Mouse (Mus musculus) hindbrain, embryonic 13.5 days (tissue): ENCODE results near the gene Scai. TPM values are rescaled to one million over a fixed set of nuclear protein-coding genes. Genes with fewer than 3 reads are reported as not detected.
A peak's percentile ranks its signal among the peaks of the same experiment; 100 is the strongest.
"Not testable (repeated sequence)": the region's sequence is repeated elsewhere in the genome, so short reads cannot be mapped to it uniquely, and the experiment has no call there.

ENCODE experiments used
- ATAC-seq: fragments of 200-750 bp; cut with Nextera tagmentation; 2 replicates; pipeline ENCODE4 v1.8.0; 2017; ENCODE audit warnings: moderate TSS enrichment; ENCODE audit not compliant: low FRiP score
- H3K27ac ChIP-seq: fragments of 300-500 bp; sonication (generic); 2 replicates; pipeline ENCODE4 v1.5.1; 2015; ENCODE audit warnings: inconsistent platforms, mild to moderate bottlenecking, moderate library complexity
- H3K27me3 ChIP-seq: fragments of 300-500 bp; sonication (generic); 2 replicates; pipeline ENCODE4 v1.6.1; 2015; ENCODE audit warnings: mild to moderate bottlenecking, inconsistent platforms
- H3K36me3 ChIP-seq: fragments of 300-500 bp; sonication (generic); 2 replicates; pipeline ENCODE4 v1.6.1; 2015; ENCODE audit warnings: mild to moderate bottlenecking, inconsistent platforms
- H3K4me1 ChIP-seq: fragments of 300-500 bp; sonication (generic); replicated peaks from 2 replicates; pipeline ENCODE4 v1.6.1; 2015; ENCODE audit warnings: inconsistent platforms
- H3K4me2 ChIP-seq: fragments of 300-500 bp; sonication (generic); 2 replicates; pipeline ENCODE4 v1.6.1; 2015; ENCODE audit warnings: inconsistent platforms, mild to moderate bottlenecking, moderate library complexity
- H3K4me3 ChIP-seq: fragments of 300-500 bp; sonication (generic); 2 replicates; pipeline ENCODE4 v1.5.1; 2015; ENCODE audit warnings: mild to moderate bottlenecking, inconsistent platforms
- H3K9ac ChIP-seq: fragments of 300-500 bp; sonication (generic); 2 replicates; pipeline ENCODE4 v1.6.1; 2015; ENCODE audit warnings: mild to moderate bottlenecking, inconsistent platforms
- H3K9me3 ChIP-seq: fragments of 300-500 bp; sonication (generic); 2 replicates; pipeline ENCODE4 v1.6.1; 2016; ENCODE audit warnings: inconsistent platforms
- WGBS: fragments of 180-500 bp; shearing (Covaris S2); methylation state at CpG from one replicate; pipeline ENCODE4 v1.1.7; 2015; 5-methylcytosine and 5-hydroxymethylcytosine counted together
- polyA plus RNA-seq: library from polyadenylated mRNA; unstranded; fragments of >200 nt; fragmentation: Nextera tagmentation; extraction: Ambion mirVana; gene quantifications from 2 replicates; pipeline ENCODE4 v1.2.1, GENCODE M21; 2015

Gene Scai
- polyA plus RNA-seq, 1 experiment from 2014 or later = 21.4 TPM

GRCm38 (mm10) chr2:39121137-39121536 is 69.4 kb downstream of the Scai start:
- 96% methylated on average over 5 of the region's 5 CpGs for WGBS
- peaks cover 75% of the 10 kb centered on the region for H3K36me3 ChIP-seq

DNA sequence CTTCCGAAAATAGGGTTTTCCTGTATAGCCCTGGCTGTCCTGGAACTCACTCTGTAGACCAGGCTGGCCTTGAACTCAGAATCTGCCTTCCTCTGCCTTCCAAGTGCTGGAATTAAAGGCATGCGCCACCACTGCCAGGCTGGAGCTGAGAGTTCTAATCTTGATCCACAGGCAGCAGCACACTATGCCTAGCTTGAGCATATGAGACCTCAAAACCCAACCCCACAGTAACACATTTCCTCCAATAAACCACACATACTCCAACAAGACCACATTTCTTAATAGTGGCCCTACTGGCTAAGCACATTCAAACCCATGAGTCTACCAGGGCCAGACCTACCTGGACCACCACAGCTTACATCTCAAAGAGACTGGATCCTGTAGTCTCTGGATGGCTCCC is 74.0 kb downstream of the Scai start:
- Histone ChIP-seq H3K4me1 (no peaks in the 10 kb centered on the region), H3K9me3 (no peaks in the 10 kb centered on the region), H3K4me2 (no peak overlapping the region), H3K27me3 (no peaks in the 10 kb centered on the region), H3K9ac (no peak overlapping the region), H3K36me3 (peaks cover 80% of the 10 kb centered on the region), H3K4me3 (no peak overlapping the region), H3K27ac (no peak overlapping the region)
- 100% methylated on average over 2 of the region's 2 CpGs for WGBS
- no peak for ATAC-seq

More at GRCm38 (mm10) chr2:39121137-39121536, 69.4 kb downstream of the Scai start:
- Histone ChIP-seq H3K4me1 (no peaks in the 10 kb centered on the region), H3K4me3 (no peak overlapping the region), H3K4me2 (no peak overlapping the region), H3K9me3 (no peaks in the 10 kb centered on the region), H3K27me3 (no peaks in the 10 kb centered on the region), H3K27ac (no peak overlapping the region), H3K9ac (no peak overlapping the region)
- ATAC-seq = no peak

DNA sequence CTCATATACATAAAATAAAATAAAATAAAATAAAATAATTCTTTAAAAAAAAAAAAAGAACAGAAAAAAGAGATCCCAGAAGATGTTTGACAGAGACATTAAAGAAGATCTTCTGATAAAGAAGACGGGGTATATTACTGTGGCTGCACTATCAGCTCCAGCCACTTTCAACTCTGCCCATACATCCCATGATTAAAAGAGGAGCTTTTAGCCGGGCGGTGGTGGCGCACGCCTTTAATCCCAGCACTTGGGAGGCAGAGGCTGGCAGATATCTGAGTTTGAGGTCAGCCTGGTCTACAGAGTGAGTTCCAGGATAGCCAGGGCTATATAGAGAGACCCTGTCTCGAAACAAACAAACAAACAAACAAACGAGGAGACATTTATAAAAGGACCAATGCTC is 76.4 kb downstream of the Scai start:
- H3K36me3 ChIP-seq = peaks cover 69% of the 10 kb centered on the region
- no peaks in the 10 kb centered on the region for H3K4me1 ChIP-seq
- H3K4me2 ChIP-seq = no peak overlapping the region
- no peak overlapping the region for H3K4me3 ChIP-seq
- H3K27me3 ChIP-seq = no peaks in the 10 kb centered on the region
- H3K9me3 ChIP-seq = no peaks in the 10 kb centered on the region
- H3K27ac ChIP-seq = no peak overlapping the region
- 98% methylated on average over 7 of the region's 7 CpGs for WGBS
- ATAC-seq = no peak
- H3K9ac ChIP-seq = no peak overlapping the region

- ATAC-seq = no peak
- no peak overlapping the region for H3K4me3 ChIP-seq
- no peaks in the 10 kb centered on the region for H3K27me3 ChIP-seq
- H3K4me2 ChIP-seq = no peak overlapping the region
- H3K4me1 ChIP-seq = no peaks in the 10 kb centered on the region
- H3K9ac ChIP-seq = no peak overlapping the region
- H3K9me3 ChIP-seq = no peaks in the 10 kb centered on the region
- no peak overlapping the region for H3K27ac ChIP-seq
- peaks cover 55% of the 10 kb centered on the region for H3K36me3 ChIP-seq
Observed at GRCm38 (mm10) chr2:39110514-39110913, 80.0 kb downstream of the Scai start.

- not testable (repeated sequence) for H3K9ac ChIP-seq, H3K4me2 ChIP-seq, H3K9me3 ChIP-seq, H3K27me3 ChIP-seq, H3K4me3 ChIP-seq, ATAC-seq, H3K4me1 ChIP-seq, H3K27ac ChIP-seq
- peaks cover 60% of the 10 kb centered on the region for H3K36me3 ChIP-seq
Observed at GRCm38 (mm10) chr2:39109712-39110111, 80.8 kb downstream of the Scai start.

DNA sequence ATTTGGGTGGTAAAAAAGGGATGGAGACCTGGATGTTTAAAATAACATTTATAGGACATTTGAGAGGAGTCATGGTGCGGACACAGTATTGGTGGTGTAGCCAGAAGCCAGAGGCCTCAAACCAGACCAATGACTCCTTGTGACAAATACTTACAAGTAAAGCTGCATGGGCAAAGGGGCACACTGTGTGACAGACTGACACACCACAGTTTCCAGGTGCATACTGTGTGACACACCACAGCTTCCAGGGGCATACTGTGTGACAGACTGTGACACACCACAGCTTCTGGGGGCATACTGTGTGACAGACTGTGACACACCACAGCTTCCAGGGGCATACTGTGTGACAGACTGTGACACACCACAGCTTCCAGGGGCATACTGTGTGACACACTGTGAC is 90.6 kb downstream of the Scai start:
- WGBS = 97% methylated on average over 1 of the region's 1 CpGs
- not testable (repeated sequence) for H3K9ac ChIP-seq, H3K4me1 ChIP-seq, H3K27me3 ChIP-seq, H3K9me3 ChIP-seq, ATAC-seq, H3K4me2 ChIP-seq, H3K4me3 ChIP-seq, H3K27ac ChIP-seq
- H3K36me3 ChIP-seq = peaks cover 46% of the 10 kb centered on the region

DNA sequence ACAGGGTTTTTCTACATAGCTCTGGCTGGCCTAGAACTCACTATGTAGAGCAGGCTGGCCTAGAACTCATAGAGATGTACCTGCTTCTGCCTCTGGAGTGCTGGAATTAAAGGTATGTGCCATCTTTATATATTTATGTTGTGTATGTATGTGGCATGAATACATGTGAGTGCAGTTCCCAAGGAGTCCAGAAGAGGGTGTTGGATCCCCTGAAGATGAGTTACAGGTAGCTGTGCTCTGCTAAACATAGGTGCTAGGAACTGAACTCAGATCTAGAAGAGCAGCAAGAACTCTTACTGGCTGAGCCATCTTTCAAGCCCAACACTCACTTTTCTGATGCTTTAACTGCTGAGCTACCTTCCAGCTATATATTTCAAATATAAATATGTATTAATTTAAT is 92.5 kb downstream of the Scai start:
- no peak overlapping the region for H3K4me3 ChIP-seq
- H3K36me3 ChIP-seq = peaks cover 53% of the 10 kb centered on the region
- no peak overlapping the region for H3K4me2 ChIP-seq

DNA sequence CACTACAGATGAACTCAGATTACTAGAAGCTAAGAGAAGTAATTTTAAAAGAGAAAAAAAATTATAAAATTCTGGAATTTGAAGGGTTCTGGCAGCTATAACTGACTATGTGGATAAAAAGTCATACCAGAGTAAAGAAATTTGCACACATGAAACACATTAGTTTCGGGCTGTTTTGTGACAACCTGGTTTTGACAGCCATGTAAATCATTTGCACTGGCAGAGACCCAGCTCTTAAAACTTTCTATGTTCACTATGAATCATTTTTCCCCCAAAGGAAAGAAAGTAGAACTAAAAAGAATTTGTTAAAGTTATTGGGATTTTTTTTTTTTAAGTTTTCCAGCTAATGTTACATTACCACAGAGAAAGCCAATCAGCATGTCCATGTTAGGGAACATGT is 98.6 kb downstream of the Scai start:
- Histone ChIP-seq H3K4me2 (no peak overlapping the region), H3K9me3 (no peaks in the 10 kb centered on the region), H3K4me3 (no peak overlapping the region), H3K27ac (no peak overlapping the region), H3K36me3 (peaks cover 60% of the 10 kb centered on the region), H3K4me1 (no peaks in the 10 kb centered on the region), H3K9ac (no peak overlapping the region), H3K27me3 (no peaks in the 10 kb centered on the region)
- ATAC-seq = no peak
- WGBS = 88% methylated on average over 1 of the region's 1 CpGs

More for the DNA sequence above, 92.5 kb downstream of the Scai start:
- H3K27me3 ChIP-seq = no peaks in the 10 kb centered on the region
- H3K27ac ChIP-seq = no peak overlapping the region
- no peaks in the 10 kb centered on the region for H3K9me3 ChIP-seq
- no peaks in the 10 kb centered on the region for H3K4me1 ChIP-seq
- ATAC-seq = no peak
- no peak overlapping the region for H3K9ac ChIP-seq

- WGBS = 88% methylated on average over 3 of the region's 3 CpGs
- Histone ChIP-seq H3K27me3 (no peaks in the 10 kb centered on the region), H3K4me1 (no peaks in the 10 kb centered on the region), H3K9ac (no peak overlapping the region), H3K9me3 (no peaks in the 10 kb centered on the region), H3K4me3 (no peak overlapping the region), H3K36me3 (peaks cover 82% of the 10 kb centered on the region), H3K27ac (no peak overlapping the region), H3K4me2 (no peak overlapping the region)
- no peak for ATAC-seq
Observed at GRCm38 (mm10) chr2:39082706-39083105, 107.8 kb downstream of the Scai start.

DNA sequence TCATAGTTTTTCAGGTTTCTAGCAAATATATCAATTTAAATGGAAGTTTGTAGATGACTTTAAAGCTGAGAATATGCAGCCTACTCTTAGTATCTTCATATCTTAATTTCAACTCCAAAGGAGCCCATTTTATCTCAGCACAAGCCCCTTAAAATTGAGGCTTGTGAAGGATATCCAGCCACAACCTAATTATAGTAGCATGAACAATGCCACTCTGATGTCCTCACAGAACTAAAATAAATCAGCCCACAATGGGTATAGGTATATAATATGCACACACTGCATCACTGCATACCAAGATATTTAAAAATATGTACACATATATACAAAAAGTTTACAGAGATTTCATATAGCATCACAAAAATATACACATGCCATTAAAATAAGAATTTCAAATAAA is 119.9 kb downstream of the Scai start:
- no peaks in the 10 kb centered on the region for H3K4me1 ChIP-seq
- H3K4me3 ChIP-seq = no peak overlapping the region
- H3K27ac ChIP-seq = no peak overlapping the region
- no peak overlapping the region for H3K9ac ChIP-seq
- peaks cover 5% of the 10 kb centered on the region; the same call in 1 of the 2 replicates for H3K36me3 ChIP-seq
- H3K9me3 ChIP-seq = no peaks in the 10 kb centered on the region
- H3K4me2 ChIP-seq = no peak overlapping the region
- H3K27me3 ChIP-seq = no peaks in the 10 kb centered on the region
- ATAC-seq = no peak

DNA sequence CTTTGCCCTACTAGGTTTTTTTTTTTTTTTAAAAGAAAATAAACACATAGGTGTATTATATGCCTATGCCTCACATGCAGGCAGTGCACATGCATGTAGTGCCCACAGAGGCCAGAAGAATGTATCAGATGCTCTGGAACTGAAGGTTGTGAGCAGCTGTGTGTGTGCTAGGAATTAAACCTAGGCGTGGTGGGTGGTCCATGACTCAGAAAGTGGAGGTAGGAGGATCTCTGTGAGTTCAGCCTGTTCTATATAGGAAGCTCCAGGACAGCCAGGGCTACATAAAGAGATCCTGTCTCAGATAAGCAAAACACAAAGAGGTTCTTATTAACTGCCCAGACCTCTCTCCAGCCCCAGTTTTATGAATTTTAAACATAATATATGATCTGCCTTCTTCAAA is 121.4 kb downstream of the Scai start:
- Histone ChIP-seq H3K9ac (no peak overlapping the region), H3K4me3 (no peak overlapping the region), H3K27me3 (no peaks in the 10 kb centered on the region), H3K4me2 (no peak overlapping the region), H3K36me3 (peaks cover 4% of the 10 kb centered on the region; the same call in 1 of the 2 replicates), H3K4me1 (peaks cover 7% of the 10 kb centered on the region), H3K9me3 (no peaks in the 10 kb centered on the region), H3K27ac (no peak overlapping the region)
- WGBS = 76% methylated on average over 1 of the region's 1 CpGs
- ATAC-seq = no peak

DNA sequence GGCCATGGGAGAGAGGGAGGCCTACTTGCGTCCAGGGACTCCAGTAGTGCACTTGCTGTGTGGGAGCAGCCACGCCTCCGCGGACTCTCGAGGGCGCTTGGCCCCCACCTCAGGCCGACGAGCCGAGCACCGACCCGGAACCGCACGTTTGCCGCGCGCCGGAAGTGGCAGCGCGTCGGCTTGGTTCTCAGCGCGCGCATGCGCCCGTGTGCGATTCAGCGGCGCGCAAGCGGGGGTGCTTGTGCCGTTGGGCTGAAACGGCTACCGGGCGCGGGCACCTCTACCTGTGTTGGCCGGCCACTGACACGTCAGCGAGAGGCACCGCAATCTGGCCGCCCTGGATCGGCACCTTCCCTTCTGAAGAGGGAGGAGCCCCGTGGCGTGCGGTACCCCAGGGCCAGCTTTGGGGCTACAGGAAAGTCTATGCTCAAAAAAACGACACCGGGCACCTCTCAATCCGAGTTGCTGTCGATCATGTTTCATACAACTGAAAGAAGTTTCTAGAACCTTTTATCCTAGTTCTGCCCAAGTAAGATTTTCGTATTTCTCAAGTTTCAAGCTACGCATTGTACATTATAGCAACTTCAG is 125.0 kb downstream of the Scai start, which contains the start of gene Golga1:
Gene Golga1 (minus strand): TSS at position 142 of the 588 bp plus-strand sequence.
- H3K9me3 ChIP-seq = no peaks in the 10 kb centered on the region
- H3K36me3 ChIP-seq = peaks cover 25% of the 10 kb centered on the region
- peak within 1 kb of the TSS; percentile 90 for H3K27ac ChIP-seq
- peak; percentile 99 for ATAC-seq
- H3K9ac ChIP-seq = peak within 1 kb of the TSS; percentile 97
- H3K27me3 ChIP-seq = no peaks in the 10 kb centered on the region
- peak within 1 kb of the TSS; percentile 94 for H3K4me3 ChIP-seq
- H3K4me1 ChIP-seq = peaks cover 11% of the 10 kb centered on the region
- under 1% methylated on average over 50 of the region's 50 CpGs for WGBS
- peak within 1 kb of the TSS; percentile 88 for H3K4me2 ChIP-seq

- Histone ChIP-seq H3K4me1 (peaks cover 11% of the 10 kb centered on the region), H3K4me2 (peak overlapping the region; percentile 88), H3K9ac (peak overlapping the region; percentile 97), H3K9me3 (no peaks in the 10 kb centered on the region), H3K27me3 (no peaks in the 10 kb centered on the region), H3K27ac (peak overlapping the region; percentile 90), H3K4me3 (peak overlapping the region; percentile 94), H3K36me3 (peaks cover 32% of the 10 kb centered on the region)
- 9% methylated on average over 21 of the region's 25 CpGs for WGBS
- ATAC-seq = peak; percentile 91
Observed at GRCm38 (mm10) chr2:39064687-39065399, 125.7 kb downstream of the Scai start.
